Mouse (Mus musculus) cortical plate, adult 2 months (tissue): ENCODE data around the gene Dcx. TPM values are rescaled to one million over a fixed set of nuclear protein-coding genes. Genes with fewer than 3 reads are reported as not detected.

Experiments used
- H3K27ac ChIP-seq: fragments of 200-500 bp; 2 replicates; pipeline ENCODE4 v1.5.1; 2012; ENCODE audit warnings: low read length, control low read depth, inconsistent platforms; ENCODE audit not compliant: insufficient read depth
- H3K4me1 ChIP-seq: fragments of 200-500 bp; 2 replicates; pipeline ENCODE4 v1.6.1; 2011; ENCODE audit warnings: low read length; ENCODE audit not compliant: control insufficient read depth, insufficient read depth
- H3K4me3 ChIP-seq: fragments of 200-500 bp; 2 replicates; pipeline ENCODE4 v1.5.1; 2011; ENCODE audit warnings: mild to moderate bottlenecking, low read length, control low read depth; ENCODE audit not compliant: insufficient read depth
- CTCF ChIP-seq: fragments of 200-500 bp; IDR thresholded peaks from 2 replicates; pipeline ENCODE4 v1.5.1; 2011; ENCODE audit warnings: mild to moderate bottlenecking, control low read depth, low read length; ENCODE audit not compliant: insufficient read depth; ENCODE audit errors: extremely low read depth
- POLR2A ChIP-seq: fragments of 200-500 bp; IDR thresholded peaks from 2 replicates; pipeline ENCODE4 v1.6.1; 2011; ENCODE audit warnings: mild to moderate bottlenecking, low read length, control low read depth; ENCODE audit not compliant: insufficient read depth; ENCODE audit errors: extremely low read depth
- polyA plus RNA-seq: library from polyadenylated mRNA; depleted of rRNA; stranded (reverse); fragments of >200 nt; gene quantifications from 2 replicates; pipeline ENCODE4 v1.2.3, GENCODE M21; 2012

The Dcx gene
- polyA plus RNA-seq, 1 experiment: 17.2 TPM

DNA sequence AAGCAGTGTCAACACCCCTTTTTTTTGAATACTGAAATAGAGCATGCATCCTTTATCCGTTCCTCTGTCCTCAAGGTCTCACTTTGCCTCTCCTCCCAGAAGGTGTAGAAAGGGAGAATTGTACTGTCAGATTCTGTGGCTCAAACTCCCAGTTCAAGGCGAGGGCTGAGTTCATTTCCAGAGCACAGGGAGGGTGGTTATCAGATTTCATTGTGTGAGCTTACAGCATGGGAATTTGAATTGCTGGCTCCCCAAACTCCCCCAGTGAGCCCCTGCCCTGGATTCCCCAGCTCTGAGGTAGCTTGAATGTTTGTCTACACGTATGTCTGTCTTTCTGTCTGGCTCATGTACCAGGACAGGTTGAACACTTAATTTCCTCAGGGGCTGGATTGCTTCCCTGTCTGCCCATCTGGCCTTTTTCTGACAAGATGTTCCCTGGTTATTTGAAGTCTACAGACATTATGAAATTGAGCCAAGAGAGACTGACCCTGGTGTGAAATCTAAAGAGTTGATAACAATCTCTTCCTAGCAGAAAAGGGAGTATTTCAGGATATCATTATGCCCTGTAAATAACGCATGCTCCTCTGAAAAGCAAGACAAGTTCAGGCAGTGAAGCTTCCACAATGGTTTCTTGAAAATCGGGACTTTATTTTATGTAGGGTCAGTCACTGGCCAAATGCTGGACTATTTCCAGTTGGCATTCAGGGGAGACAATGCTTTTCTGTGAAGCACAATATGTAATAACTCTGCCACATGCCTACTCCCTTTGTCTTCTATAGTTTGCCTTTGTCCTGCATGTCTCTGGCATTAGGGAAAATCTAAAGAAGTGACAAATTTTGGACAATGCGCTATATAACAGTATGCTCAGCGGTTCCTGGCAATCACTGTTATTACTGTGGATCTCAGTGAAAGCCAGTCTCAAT lies 35.5 kb downstream of the Dcx start:
- Histone ChIP-seq H3K4me1 (no peaks in the 10 kb centered on the region), H3K4me3 (no peak overlapping the region), H3K27ac (no peak overlapping the region)
- TF ChIP-seq POLR2A (no peak), CTCF (no peak)

DNA sequence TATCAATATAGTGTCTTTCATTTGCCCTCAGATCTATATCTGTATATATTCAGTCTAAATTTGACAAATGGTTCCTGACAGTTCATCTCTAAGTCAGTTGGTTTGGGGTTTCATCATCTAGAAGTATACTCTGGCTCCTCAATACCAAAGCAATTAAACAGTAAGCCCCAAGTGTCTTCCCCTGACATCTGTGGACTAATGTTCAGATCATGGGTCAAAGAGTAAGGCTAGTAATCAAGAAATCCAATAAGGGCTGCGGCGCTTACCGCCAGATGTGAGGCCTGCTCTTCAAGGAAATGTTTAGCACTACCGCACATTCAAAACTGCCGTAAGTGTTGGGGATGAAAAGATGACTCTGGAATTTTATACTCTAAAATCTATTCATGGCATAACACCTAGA lies 36.2 kb downstream of the Dcx start:
- TF ChIP-seq CTCF (no peak), POLR2A (no peak)
- Histone ChIP-seq H3K4me3 (no peak overlapping the region), H3K4me1 (no peaks in the 10 kb centered on the region), H3K27ac (no peak overlapping the region)

DNA sequence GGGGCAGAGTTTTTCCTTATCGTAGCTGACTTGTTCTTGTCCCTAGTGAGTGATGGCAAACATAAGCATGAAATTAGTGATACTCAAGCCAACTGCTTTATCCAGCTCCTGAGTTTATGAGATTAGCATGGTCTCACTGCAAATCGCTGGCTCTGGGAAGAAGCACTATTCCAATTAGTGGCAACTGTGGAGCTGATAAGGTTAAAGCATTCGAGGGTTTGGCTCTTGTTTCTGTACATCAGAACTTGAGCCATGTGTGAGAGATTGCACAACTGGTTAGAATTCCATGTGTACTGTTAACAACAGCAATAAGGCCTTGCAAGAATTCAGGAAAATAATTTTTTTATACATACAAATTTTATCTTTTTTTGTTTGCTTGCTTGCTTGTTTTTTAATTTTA lies 39.9 kb downstream of the Dcx start:
- H3K27ac ChIP-seq: no peak overlapping the region
- TF ChIP-seq CTCF (no peak), POLR2A (no peak)
- H3K4me3 ChIP-seq: no peak overlapping the region
- H3K4me1 ChIP-seq: peaks cover 2% of the 10 kb centered on the region

DNA sequence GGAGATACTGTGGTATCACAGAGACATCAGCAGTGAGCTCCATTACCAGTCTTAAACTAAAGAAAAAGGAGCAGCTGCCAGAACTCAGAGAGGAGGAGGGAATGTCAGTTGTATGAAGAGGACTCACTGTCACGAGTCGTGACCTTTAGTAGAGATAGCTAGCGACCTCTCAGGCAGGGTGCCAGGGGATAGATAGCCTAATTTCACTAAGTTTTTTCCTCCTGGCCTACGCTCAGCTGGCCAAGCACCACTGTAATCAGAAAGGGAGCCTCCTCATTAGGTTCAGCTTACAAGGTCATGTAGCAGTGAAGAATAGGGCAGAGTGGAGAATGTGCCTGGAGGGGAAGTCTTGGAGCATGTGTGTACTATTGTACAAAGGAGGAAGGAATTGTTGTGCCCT lies 47.3 kb downstream of the Dcx start:
- TF ChIP-seq CTCF: no peak
- no peak for TF ChIP-seq POLR2A
- Histone ChIP-seq H3K4me3 (no peak overlapping the region), H3K27ac (no peak overlapping the region), H3K4me1 (peaks cover 2% of the 10 kb centered on the region)

DNA sequence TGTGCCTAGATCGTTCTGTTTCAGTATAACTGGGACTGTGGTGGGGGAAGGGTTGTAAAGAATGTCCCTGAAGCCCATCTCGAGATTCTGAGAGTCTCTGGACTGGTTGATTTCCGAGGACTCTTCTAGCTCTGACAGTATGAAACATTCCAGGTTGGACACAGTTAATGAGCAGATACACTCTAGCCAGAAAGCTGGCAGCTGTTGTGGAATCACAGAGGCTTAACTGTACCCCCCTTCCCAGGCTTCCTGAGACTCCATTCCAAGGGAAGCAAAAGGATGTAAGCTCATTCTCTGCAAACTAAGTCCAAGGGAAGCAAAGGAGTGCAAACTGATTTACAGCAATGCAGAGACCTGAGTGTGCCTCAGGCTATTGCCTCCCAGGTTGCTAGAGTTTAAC lies 48.2 kb downstream of the Dcx start:
- peaks cover 2% of the 10 kb centered on the region for H3K4me1 ChIP-seq
- no peak overlapping the region for H3K27ac ChIP-seq
- no peak overlapping the region for H3K4me3 ChIP-seq
- no peak for TF ChIP-seq CTCF
- TF ChIP-seq POLR2A: no peak

DNA sequence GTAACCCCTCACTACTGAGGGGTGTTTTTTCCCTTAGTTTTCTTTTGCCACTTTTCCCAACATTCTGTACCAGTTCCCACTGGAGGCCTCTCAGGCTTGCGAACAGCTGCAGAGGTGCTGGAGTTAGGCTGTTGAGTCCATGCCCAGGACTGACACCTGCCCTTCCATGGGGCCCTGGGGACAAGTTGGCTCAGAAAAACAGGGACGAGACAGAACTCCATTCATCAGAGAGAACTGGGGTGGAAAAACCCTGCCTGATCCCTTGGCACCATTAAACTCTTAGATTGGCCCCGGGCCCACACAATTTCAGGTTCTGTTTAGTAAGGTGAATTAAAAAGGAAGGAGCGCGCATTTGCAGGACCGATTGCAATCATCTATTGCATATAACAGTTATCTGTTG lies 48.8 kb downstream of the Dcx start:
- Histone ChIP-seq H3K27ac (no peak overlapping the region), H3K4me3 (no peak overlapping the region), H3K4me1 (peaks cover 2% of the 10 kb centered on the region)
- TF ChIP-seq POLR2A (no peak), CTCF (no peak)

DNA sequence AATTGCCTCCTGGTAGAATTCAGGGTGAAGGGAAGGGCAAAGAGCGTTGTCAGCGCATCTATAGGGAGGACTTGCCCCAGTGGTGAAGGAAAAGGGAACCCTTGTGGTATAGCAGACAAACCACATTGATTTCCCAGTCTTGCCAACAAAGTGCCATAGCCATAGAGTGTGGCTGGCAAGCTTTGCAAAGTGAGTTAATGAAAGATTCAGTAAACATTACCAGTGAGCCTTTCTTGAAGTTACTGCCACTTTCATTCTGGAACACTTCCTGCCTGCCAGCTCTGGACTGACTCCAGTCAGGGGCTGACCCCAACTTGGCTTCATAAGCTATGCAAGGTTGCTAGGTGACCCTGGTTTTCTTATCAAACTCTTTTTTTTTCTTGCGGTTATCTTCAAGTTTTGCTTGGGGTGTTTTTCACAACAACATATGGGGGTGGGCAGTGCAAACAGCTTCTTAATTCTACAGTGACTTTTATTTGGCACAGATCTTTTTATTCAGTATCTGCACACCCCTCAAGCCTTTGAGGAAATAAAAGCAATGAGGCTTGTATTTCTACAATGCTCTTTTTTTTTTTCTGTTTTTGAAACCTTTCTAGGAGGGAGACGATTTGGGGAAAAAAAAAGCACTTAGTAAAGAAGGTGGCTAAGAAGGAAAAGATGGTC lies 51.2 kb downstream of the Dcx start:
- TF ChIP-seq POLR2A (no peak), CTCF (no peak)
- Histone ChIP-seq H3K4me3 (no peak overlapping the region), H3K4me1 (no peaks in the 10 kb centered on the region; the same call in 1 of the 2 replicates), H3K27ac (no peak overlapping the region)

DNA sequence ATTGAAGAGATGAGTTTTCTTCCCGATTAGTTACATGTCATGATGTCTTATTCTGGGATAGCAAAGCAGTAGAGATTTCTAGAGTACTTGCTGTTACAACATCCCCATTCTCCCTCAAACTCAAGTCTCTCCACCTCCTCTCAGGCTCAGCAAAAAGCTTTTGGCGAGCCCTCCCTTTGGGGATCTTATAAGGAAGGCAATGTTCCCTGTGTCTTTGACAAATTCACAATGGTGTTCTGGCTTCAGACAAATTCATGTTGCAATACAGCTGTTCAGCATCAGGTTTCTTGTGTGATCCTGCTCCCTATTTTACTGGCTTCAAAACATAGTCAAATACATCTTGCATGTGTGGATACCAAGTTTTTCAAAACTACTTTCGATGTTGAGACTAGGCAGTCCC lies 53.5 kb downstream of the Dcx start:
- H3K4me3 ChIP-seq: no peak overlapping the region
- H3K27ac ChIP-seq: no peak overlapping the region
- TF ChIP-seq POLR2A (no peak), CTCF (no peak)
- no peaks in the 10 kb centered on the region for H3K4me1 ChIP-seq

DNA sequence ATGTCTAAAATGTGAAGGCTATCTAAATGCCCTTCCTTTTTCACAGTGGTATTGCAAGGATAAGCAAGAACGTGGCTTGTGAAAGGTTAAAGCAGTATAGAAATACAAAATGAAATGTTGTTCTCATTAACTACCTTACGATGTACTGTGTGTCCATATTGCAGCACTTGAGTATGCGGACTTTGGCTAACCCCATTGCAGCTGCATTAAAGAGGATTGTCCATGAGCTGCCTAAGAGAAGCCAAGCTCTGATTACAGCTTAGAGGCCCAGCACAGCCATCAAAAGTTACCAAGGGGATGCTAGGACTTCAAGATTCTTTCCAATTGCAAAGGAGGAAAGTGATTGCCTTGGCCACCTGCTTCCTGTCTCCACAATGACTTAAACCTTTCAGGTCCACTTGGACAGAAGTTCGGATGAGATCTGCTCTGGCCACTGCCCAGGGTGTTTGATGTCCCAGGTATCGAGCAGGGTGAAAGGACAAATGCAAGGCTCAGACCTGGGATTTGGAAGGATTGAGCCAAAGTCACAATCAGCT lies 65.9 kb downstream of the Dcx start:
- Histone ChIP-seq H3K4me1 (no peaks in the 10 kb centered on the region), H3K27ac (no peak overlapping the region), H3K4me3 (no peak overlapping the region)
- TF ChIP-seq CTCF (no peak), POLR2A (no peak)
